Mouse (Mus musculus): ENCODE results near the gene Cd3e. TPM values are rescaled to one million over a fixed set of nuclear protein-coding genes. Genes with fewer than 3 reads are reported as not detected.
"Not testable (repeated sequence)": the region's sequence is repeated elsewhere in the genome, so short reads cannot be mapped to it uniquely, and the experiment has no call there.

The Cd3e gene
- total RNA-seq, 2 experiments from 2014 or later = 1.7 to 14.9 TPM

- no peak for DNase-seq
- intact Hi-C loops (cut with DNase I) = no loop called here
Observed at GRCm38 (mm10) chr9:44982081-44982480, 27.3 kb downstream of the Cd3e start.

- intact Hi-C loops (cut with DNase I) = no loop called here
Observed at GRCm38 (mm10) chr9:44981676-44982075, 27.8 kb downstream of the Cd3e start, which contains the start of gene Cd3d. Cd3d (plus strand) TSS chr9:44981786.

GRCm38 (mm10) chr9:44981104-44981503 is 28.3 kb downstream of the Cd3e start:
- DNase-seq = no peak
- intact Hi-C loops (cut with DNase I) = no loop called here

More at GRCm38 (mm10) chr9:44981676-44982075, 27.8 kb downstream of the Cd3e start, which contains the start of gene Cd3d:
- DNase-seq = no peak

GRCm38 (mm10) chr9:44980242-44980641 is 29.2 kb downstream of the Cd3e start, which contains the start of gene Cd3g:
Cd3g (minus strand) TSS chr9:44980431.
- no peak for DNase-seq
- intact Hi-C loops (cut with DNase I) = no loop called here

- intact Hi-C loops (cut with DNase I) = no loop called here
- no peak for DNase-seq
Observed at GRCm38 (mm10) chr9:44979806-44980205, 29.6 kb downstream of the Cd3e start.

- DNase-seq = no peak
- intact Hi-C loops (cut with DNase I) = no loop called here
Observed at GRCm38 (mm10) chr9:44977813-44978212, 31.6 kb downstream of the Cd3e start.

- no peak for DNase-seq
- intact Hi-C loops (cut with DNase I) = loop anchor here (10.0 kb wide), 1 partner anchor 55 kb away; no protein-coding TSS in a partner anchor
Observed at GRCm38 (mm10) chr9:44969450-44969849, 40.0 kb downstream of the Cd3e start.

- not testable (repeated sequence) for DNase-seq
- intact Hi-C loops (cut with DNase I) = loop anchor here (2.0 to 10.0 kb wide), 2 partner anchors 53 to 131 kb away; no protein-coding TSS in a partner anchor
Observed at GRCm38 (mm10) chr9:44967763-44968162, 41.7 kb downstream of the Cd3e start.

- peak; percentile 66 to 83 for DNase-seq
- intact Hi-C loops (cut with DNase I) = loop anchor here (2.0 to 10.0 kb wide), 2 partner anchors 52 to 130 kb away; no protein-coding TSS in a partner anchor
Observed at GRCm38 (mm10) chr9:44966815-44967242, 42.6 kb downstream of the Cd3e start.

GRCm38 (mm10) chr9:44965833-44966466 is 43.5 kb downstream of the Cd3e start:
- DNase-seq = no peak
- intact Hi-C loops (cut with DNase I) = loop anchor here (2.0 to 10.0 kb wide), 2 partner anchors 51 to 129 kb away; no protein-coding TSS in a partner anchor

- DNase-seq = peak; percentile 98 to 100
- intact Hi-C loops (cut with DNase I) = loop anchor here (10.0 kb wide), 1 partner anchor 50 kb away; no protein-coding TSS in a partner anchor
Observed at GRCm38 (mm10) chr9:44965126-44965832, 44.1 kb downstream of the Cd3e start, which contains the start of gene Ube4a. Ube4a (minus strand) TSS chr9:44965600.

GRCm38 (mm10) chr9:44954432-44954831 is 55.0 kb downstream of the Cd3e start:
- no peak for DNase-seq
- intact Hi-C loops (cut with DNase I) = no loop called here

Other genes starting within 250 kb of the Cd3e start
- 10 to 100 TPM; 80.1 to 88.6 TPM for gene Arcn1, start 241.8 kb downstream of the Cd3e start, total RNA-seq (2021)
- 10 to 100 TPM; 32.7 to 41.8 TPM for gene Ift46, start 241.7 kb downstream of the Cd3e start, total RNA-seq (2021)
- gene Tmem25, start 210.3 kb downstream of the Cd3e start, total RNA-seq (2021) = 10 to 100 TPM; 10.4 to 12.7 TPM
- gene Ttc36, start 206.6 kb downstream of the Cd3e start, total RNA-seq (2021) = 1 to 10 TPM in 1 of 2 experiments, under 1 TPM in 1; 0.85 to 1.6 TPM
- 10 to 100 TPM; 29.2 to 31.5 TPM for gene Kmt2a, start 128.3 kb downstream of the Cd3e start, total RNA-seq (2021)
- gene Atp5l, start 88.9 kb downstream of the Cd3e start, total RNA-seq (2021) = 1,000 to 10,000 TPM; 1,504 to 1,510 TPM
- 10 to 100 TPM; 38.4 to 45.4 TPM for gene Ube4a, start 44.0 kb downstream of the Cd3e start, total RNA-seq (2021)
- 10 to 100 TPM in 1 of 2 experiments, under 1 TPM in 1; 0.86 to 11.7 TPM for gene Cd3g, start 29.2 kb downstream of the Cd3e start, total RNA-seq (2021)
- gene Cd3d, start 27.8 kb downstream of the Cd3e start, total RNA-seq (2021) = 1 to 10 TPM; 4.5 to 9.4 TPM
- 1 to 10 TPM in 1 of 2 experiments, under 1 TPM in 1; 1.00 to 1.1 TPM for gene Mpzl2, start 30.2 kb upstream of the Cd3e start, total RNA-seq (2021)
- 1 to 10 TPM; 1.2 to 1.3 TPM for gene Mpzl3, start 45.6 kb upstream of the Cd3e start, total RNA-seq (2021)
- under 1 TPM; 0.19 to 0.59 TPM for gene Jaml, start 69.6 kb upstream of the Cd3e start, total RNA-seq (2021)
- 1 to 10 TPM; 1.2 to 1.4 TPM for gene Scn2b, start 108.2 kb upstream of the Cd3e start, total RNA-seq (2021)
- 1 to 10 TPM; 1.3 to 1.7 TPM for gene Scn4b, start 128.8 kb upstream of the Cd3e start, total RNA-seq (2021)
- gene BC049352, start 172.4 kb upstream of the Cd3e start, total RNA-seq (2021) = not detected
- under 1 TPM in 1 of 2 experiments, not detected in 1; 0.12 TPM for gene Tmprss4, start 194.5 kb upstream of the Cd3e start, total RNA-seq (2021)